Mouse (Mus musculus): ENCODE results near the gene Wbp11.

Wbp11 gene

DNA sequence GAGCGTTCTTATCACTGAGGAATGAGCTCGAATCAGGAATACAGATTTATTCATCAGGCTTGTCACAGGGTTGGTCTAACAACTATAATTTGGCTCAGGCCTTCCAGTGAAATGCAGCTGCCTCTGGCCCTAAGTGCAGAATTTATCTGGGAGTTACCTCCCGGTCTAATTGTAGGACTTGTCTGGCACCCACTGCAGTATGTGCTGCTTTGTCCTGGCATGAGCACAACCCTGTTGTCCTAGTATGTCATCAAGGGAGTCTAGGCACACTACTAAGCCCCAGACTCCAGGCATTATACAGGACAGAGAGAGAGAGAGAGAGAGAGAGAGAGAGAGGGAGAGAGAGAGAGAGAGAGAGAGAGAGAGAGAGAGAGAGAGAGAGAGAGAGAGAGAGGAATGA, 9.3 kb upstream of the Wbp11 start:
- no peak for DNase-seq (ENCODE audit: extremely low spot score, low spot score)

- no peak for DNase-seq (ENCODE audit: extremely low spot score, low spot score)
Observed at GRCm38 (mm10) chr6:136835352-136835751, 7.3 kb upstream of the Wbp11 start, which contains the start of gene Smco3. Gene Smco3, minus strand, starts transcription at chr6:136835452.

DNA sequence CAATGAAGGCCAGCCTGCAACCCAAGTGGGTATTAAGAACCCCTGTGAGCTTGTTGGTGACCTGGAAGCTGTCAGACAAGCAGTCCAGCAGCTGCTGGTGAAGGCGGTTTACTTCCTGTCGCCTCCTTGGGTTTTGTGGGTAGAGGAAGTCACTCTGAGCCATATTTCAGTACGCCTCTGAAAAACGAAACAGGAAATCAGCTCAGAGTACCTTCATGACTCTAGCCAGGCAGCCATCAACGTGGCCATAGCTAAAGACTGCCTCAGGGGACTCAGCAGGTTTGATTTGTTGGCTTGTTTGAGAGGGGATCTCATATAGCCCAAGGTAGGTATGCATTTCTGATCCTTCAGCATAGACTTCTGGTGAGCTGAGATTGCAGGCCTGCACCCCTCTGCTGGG, 3.7 kb upstream of the Wbp11 start:
- DNase-seq (ENCODE audit: extremely low spot score, low spot score) = no peak

DNA sequence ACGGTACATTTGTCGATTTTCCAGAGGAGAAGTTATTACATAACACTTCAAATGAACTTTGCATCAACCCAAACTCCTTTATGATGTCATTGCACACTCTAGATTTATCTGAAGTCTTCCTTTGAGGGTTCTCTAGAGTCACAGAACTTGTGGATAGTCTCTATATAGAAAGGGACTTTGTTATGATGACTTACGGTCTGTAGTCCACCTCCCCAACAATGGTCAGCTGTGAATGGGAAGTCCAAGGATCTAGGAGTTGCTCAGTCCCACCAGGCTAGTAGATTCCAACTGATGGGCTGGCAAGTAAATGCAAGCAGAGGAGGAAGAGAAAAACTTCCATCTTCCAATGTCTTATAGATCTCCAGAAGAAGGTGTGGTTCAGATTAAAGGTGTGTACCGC, 648 bp upstream of the Wbp11 start:
- no peak for DNase-seq (ENCODE audit: extremely low spot score, low spot score)

DNA sequence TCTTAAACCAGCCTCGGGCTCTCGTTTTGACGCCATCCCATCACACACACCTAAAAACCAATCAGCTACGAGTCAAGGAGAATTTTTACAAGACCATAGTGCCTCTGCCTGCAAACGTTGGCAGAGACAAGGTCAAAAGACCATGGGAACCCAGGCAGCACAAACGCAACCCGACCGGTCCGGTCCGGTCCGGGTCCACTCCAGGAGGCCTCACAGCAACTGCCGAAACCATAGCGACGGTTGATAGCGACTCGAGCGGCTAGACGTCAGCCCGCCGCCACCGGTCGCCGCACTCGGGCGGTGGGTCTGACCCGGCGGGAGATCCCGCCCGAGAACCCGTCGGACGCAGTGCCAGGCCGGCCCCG, 535 bp downstream of the Wbp11 start, which contains the start of gene BC049715:
TSS of gene BC049715 (plus strand) at position 111 of the 365 bp plus-strand sequence.
- DNase-seq (ENCODE audit: extremely low spot score, low spot score) = no peak

DNA sequence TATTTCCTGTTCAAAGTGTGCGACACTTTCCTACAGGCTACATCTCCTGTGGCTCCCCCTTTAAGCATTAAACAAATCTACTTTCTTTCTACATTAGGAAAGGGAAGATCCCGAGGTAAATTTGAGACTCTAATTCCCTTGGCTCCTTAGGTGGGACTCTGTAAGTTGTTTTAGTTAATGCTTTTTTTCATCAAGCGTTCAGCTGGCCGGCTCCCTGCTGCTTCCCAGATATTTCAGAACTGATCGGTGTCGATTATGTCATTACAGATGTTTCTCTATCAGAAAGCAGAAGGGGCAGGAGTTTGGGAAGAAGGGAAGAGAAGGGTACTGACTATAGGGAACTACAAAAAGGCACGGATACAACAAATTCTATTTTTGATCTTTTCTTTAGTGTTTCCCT, 917 bp downstream of the Wbp11 start:
- DNase-seq (ENCODE audit: extremely low spot score, low spot score) = no peak

DNA sequence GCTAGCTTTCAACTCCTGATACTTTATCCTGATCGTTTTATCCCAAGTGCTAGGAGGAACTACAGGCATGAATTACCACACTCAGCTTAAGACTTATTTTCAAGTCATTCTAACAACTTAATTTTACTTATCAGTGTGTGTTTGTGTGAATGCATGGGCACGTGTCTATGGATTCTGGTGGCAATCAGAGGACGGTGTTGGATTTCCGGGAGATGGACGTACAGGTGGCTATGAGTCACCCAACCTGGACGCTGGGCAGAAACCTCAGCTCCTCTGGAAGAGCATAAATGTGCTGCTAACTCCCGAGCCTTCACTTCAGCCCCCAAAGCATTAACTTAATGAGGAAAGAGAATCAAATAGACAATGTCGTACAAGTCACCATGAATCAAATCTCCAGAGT, 3.0 kb downstream of the Wbp11 start:
- no peak for DNase-seq (ENCODE audit: extremely low spot score, low spot score)

DNA sequence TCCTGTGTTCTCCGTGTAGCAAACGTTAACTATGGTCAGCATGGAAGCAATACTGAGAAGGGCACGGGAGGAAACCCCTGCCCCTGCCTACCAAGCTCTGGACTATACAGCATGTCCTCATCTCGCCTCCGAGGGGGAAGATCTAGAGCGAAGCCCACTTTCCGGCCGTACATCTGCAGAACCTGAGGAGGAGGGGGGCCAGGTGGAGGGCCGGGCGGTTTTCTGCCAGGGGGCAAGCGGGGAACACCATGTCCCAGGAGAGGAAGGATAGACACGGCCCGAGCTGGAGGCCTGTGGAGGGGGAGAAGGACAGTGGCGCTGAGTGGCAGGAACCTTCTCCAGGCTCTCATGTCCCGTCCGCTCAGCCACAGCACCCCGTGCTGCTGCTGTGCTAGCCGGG, 6.9 kb downstream of the Wbp11 start:
- no peak for DNase-seq (ENCODE audit: extremely low spot score, low spot score)

GRCm38 (mm10) chr6:136820381-136820780, 7.7 kb downstream of the Wbp11 start:
- DNase-seq (ENCODE audit: extremely low spot score, low spot score) = no peak

DNA sequence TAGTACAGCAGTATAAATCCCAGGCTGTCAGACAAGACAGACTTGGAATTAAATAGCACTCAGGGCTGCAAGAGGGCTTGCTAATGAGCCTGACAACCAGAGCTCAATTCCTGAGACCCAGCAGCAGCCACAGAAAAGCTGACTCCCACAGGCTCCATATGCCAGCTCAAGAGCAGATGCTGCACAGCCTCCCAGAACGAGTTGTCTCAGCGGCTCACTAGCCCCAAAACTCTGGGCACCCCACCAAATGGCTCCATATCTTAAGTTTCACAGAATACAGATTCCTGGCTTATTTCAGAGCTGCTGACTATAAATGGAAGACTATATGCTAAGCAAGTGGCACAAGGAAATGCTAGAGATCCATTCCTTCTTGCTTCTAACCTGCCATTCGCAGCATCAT, 10.5 kb downstream of the Wbp11 start:
- no peak for DNase-seq (ENCODE audit: extremely low spot score, low spot score)

GRCm38 (mm10) chr6:136816826-136817225, 11.2 kb downstream of the Wbp11 start:
- no peak for DNase-seq (ENCODE audit: extremely low spot score, low spot score)

- no peak for DNase-seq (ENCODE audit: extremely low spot score, low spot score)
Observed at GRCm38 (mm10) chr6:136815381-136815780, 12.7 kb downstream of the Wbp11 start.

GRCm38 (mm10) chr6:136813117-136813516, 14.9 kb downstream of the Wbp11 start:
- no peak for DNase-seq (ENCODE audit: extremely low spot score, low spot score)

DNA sequence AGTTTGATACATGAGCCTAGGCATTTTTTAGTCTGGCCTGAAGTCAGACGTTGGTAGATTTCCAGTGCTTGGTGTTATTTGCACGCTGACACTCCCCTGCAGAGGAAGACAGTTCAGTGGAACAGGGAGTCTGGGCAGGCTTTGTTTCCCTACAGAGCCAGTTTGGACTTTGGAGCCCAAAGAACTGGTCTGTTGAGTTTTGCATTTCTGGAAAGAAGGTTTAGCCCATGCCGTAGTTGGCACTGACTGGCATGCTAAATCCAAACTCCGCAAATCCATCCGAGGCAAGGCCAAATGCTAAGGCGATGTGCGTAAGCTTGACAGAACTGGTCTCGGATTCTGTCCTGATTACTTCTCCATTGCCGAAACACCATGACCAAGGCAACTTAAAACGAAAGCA, 16.8 kb downstream of the Wbp11 start:
- no peak for DNase-seq (ENCODE audit: extremely low spot score, low spot score)

DNA sequence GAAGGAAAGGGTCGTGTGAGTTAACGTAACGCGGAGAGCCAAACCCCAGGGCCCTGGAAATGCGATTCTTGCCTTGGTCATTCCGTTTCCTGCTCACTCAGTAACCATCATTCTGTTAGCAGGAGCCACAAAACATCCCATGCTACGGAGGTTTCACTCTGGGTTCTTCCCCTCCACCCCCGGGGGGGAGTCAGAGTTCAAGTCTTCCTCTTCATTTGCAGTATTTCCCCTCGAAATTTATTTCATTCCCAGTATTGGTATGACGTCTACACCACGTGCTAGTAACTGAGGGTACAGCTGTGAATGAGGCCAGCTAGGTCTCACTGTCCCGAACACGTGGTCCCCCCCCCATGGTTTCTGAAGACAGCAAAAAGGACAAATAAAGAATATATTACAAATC, 18.4 kb downstream of the Wbp11 start:
- no peak for DNase-seq (ENCODE audit: extremely low spot score, low spot score)

GRCm38 (mm10) chr6:136809077-136809476, 19.0 kb downstream of the Wbp11 start:
- no peak for DNase-seq (ENCODE audit: extremely low spot score, low spot score)

DNA sequence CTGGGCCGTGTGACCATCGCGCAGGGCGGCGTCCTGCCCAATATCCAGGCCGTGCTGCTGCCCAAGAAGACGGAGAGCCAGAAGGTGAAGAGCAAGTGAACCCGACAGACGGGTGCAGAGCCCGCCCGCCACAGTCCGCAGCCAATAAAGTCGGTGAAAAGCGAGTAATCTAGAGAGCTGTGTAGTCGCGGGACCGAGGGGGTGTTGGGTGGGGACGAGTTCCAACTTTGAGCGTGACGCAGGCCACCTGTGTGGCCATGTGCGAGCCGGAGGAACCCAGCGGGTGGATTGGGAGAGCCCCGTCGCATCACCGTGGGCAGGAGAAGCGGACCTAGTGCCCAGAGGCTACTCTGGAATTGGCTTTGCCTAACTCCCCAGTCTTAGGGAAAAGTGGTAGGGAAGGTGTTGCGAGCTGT, 19.4 kb downstream of the Wbp11 start:
- DNase-seq (ENCODE audit: extremely low spot score, low spot score) = peak; percentile 53

GRCm38 (mm10) chr6:136808014-136808417, 20.0 kb downstream of the Wbp11 start, which contains the start of gene H2afj:
Gene H2afj, plus strand, starts transcription at chr6:136808244.
- DNase-seq (ENCODE audit: extremely low spot score, low spot score) = peak; percentile 96

- DNase-seq (ENCODE audit: extremely low spot score, low spot score) = peak; percentile 32
Observed at GRCm38 (mm10) chr6:136807395-136808013, 20.5 kb downstream of the Wbp11 start.

- DNase-seq (ENCODE audit: extremely low spot score, low spot score) = no peak
Observed at GRCm38 (mm10) chr6:136806819-136807218, 21.2 kb downstream of the Wbp11 start.

DNA sequence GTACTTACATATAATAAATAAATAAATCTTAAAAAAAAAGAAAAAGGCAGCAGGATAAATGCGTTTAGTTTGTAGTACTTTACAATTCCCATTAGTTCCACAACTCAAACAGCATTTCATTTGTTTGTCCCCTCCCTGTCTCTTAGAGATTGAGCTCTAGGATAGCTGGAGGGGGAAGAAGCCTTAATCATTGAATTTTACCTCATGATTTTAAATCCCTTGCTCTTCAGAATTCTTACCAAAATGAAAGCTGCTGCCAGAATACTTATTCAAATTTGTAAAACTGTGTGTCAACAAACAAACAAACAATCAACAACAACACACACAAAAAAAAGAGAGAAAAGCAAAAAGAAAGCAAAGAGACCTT, 22.6 kb downstream of the Wbp11 start:
- no peak for DNase-seq (ENCODE audit: extremely low spot score, low spot score)

GRCm38 (mm10) chr6:136804705-136805408, 23.2 kb downstream of the Wbp11 start:
- DNase-seq (ENCODE audit: extremely low spot score, low spot score) = no peak

Data from neural tube, embryonic 10.5 days (tissue).